Mouse (Mus musculus): ENCODE measurements at regions not wholly inside any gene's neighbourhood (a gene's known extent, or its start where the extent isn't known, plus 50 kb on each side); places are given as distances from the start of the nearest gene placed in this dataset.

GRCm38 (mm10) chr11:89247991-89248390 lies 54.1 kb downstream of the Nog start:
- no peak for DNase-seq (ENCODE audit: low spot score)

GRCm38 (mm10) chr11:89243370-89243769 lies 58.8 kb downstream of the Nog start:
- no peak for DNase-seq (ENCODE audit: low spot score)

GRCm38 (mm10) chr11:89242130-89242529 lies 60.0 kb downstream of the Nog start:
- no peak for DNase-seq (ENCODE audit: low spot score)

- DNase-seq (ENCODE audit: low spot score): no peak
These were observed 62.2 kb downstream of the Nog start for GRCm38 (mm10) chr11:89239891-89240290.

- no peak for DNase-seq (ENCODE audit: low spot score)
These were observed 65.2 kb downstream of the Nog start for GRCm38 (mm10) chr11:89236904-89237303.

GRCm38 (mm10) chr11:89232884-89233480 lies 69.2 kb downstream of the Nog start:
- DNase-seq (ENCODE audit: low spot score): no peak

- no peak for DNase-seq (ENCODE audit: low spot score)
These were observed 72.4 kb downstream of the Nog start for GRCm38 (mm10) chr11:89229726-89230125.

GRCm38 (mm10) chr11:89213204-89213603 lies 88.9 kb downstream of the Nog start:
- no peak for DNase-seq (ENCODE audit: low spot score)

- DNase-seq (ENCODE audit: low spot score): no peak
These were observed 92.6 kb downstream of the Nog start for GRCm38 (mm10) chr11:89209531-89209950.

- DNase-seq (ENCODE audit: low spot score): no peak
These were observed 93.1 kb downstream of the Nog start for GRCm38 (mm10) chr11:89209072-89209471.

GRCm38 (mm10) chr11:89206788-89207187 lies 95.3 kb downstream of the Nog start:
- no peak for DNase-seq (ENCODE audit: low spot score)

- no peak for DNase-seq (ENCODE audit: low spot score)
These were observed 97.1 kb downstream of the Nog start for GRCm38 (mm10) chr11:89204948-89205545.

- DNase-seq (ENCODE audit: low spot score): no peak
These were observed 101.7 kb downstream of the Nog start for GRCm38 (mm10) chr11:89200458-89200857.

GRCm38 (mm10) chr11:89192815-89193214 lies 109.3 kb downstream of the Nog start:
- DNase-seq (ENCODE audit: low spot score): no peak

- DNase-seq (ENCODE audit: low spot score): peak; percentile 71
These were observed 113.4 kb downstream of the Gm525 start for GRCm38 (mm10) chr11:89186911-89187621.

GRCm38 (mm10) chr11:89185862-89186261 lies 112.2 kb downstream of the Gm525 start:
- DNase-seq (ENCODE audit: low spot score): peak; percentile 26

- no peak for DNase-seq (ENCODE audit: low spot score)
These were observed 107.8 kb downstream of the Gm525 start for GRCm38 (mm10) chr11:89181471-89181870.

- no peak for DNase-seq (ENCODE audit: low spot score)
These were observed 104.8 kb downstream of the Gm525 start for GRCm38 (mm10) chr11:89178436-89178835.

- DNase-seq (ENCODE audit: low spot score): no peak
These were observed 101.9 kb downstream of the Gm525 start for GRCm38 (mm10) chr11:89175511-89175910.

GRCm38 (mm10) chr11:89174967-89175366 lies 101.3 kb downstream of the Gm525 start:
- DNase-seq (ENCODE audit: low spot score): no peak

GRCm38 (mm10) chr11:89165278-89165677 lies 91.6 kb downstream of the Gm525 start:
- DNase-seq (ENCODE audit: low spot score): peak; percentile 59

- DNase-seq (ENCODE audit: low spot score): no peak
These were observed 80.1 kb downstream of the Gm525 start for GRCm38 (mm10) chr11:89153466-89154406.

Measured in testis, postnatal 14 days (tissue).